Mouse (Mus musculus): ENCODE data around the gene Rce1. TPM values are rescaled to one million over a fixed set of nuclear protein-coding genes. Genes with fewer than 3 reads are reported as not detected.
"Not testable (repeated sequence)": the region's sequence is repeated elsewhere in the genome, so short reads cannot be mapped to it uniquely, and the experiment has no call there.

Rce1 gene
- polyA plus RNA-seq, 1 experiment from 2014 or later, result 50.9 TPM

DNA sequence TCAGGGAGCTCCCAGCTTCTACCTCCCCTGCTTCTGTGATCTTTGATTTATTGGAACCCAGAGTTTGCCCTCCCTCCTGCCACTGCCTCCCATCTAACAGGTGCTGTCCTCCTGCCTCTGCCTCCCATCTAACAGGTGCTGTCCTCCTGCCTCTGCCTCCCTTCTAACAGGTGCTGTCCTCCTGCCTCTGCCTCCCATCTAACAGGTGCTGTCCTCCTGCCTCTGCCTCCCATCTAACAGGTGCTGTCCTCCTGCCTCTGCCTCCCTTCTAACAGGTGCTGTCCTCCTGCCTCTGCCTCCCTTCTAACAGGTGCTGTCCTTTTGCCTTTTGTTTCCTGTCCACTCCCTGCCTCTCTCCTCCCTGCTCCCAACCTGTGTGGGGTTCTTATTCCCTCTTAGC lies 38.7 kb downstream of the Rce1 start:
- ATAC-seq; H3K9ac ChIP-seq; H3K9me3 ChIP-seq (replicated peaks); H3K4me2 ChIP-seq; H3K27me3 ChIP-seq; H3K36me3 ChIP-seq (ENCODE audit: poor library complexity, severe bottlenecking); H3K4me1 ChIP-seq; H3K4me3 ChIP-seq; H3K27ac ChIP-seq: not testable (repeated sequence)

DNA sequence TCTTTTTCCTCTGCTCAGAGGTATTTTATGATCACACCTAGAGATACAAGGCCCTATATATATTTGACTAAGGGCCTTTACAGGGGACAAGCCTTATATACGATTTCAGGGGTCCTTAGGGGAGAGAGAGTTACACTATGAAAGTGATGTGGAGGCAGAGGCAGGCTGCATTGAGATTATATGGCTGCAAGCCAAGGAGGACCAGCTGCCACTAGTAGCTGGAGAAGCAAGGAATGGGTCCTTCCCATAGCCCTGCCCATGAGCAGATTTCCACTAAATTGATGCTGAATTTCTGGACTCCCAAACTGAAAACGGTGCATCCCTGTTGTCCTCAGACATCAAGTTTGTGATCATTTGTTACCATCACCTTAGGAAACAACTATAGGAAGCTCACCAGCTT lies 41.6 kb downstream of the Rce1 start:
- Histone ChIP-seq H3K4me3 (no peak overlapping the region), H3K27ac (no peak overlapping the region), H3K36me3 (ENCODE audit: poor library complexity, severe bottlenecking) (no peaks in the 10 kb centered on the region), H3K9ac (no peak overlapping the region), H3K4me2 (no peak overlapping the region), H3K27me3 (no peaks in the 10 kb centered on the region; the same call in 1 of the 2 replicates), H3K4me1 (no peaks in the 10 kb centered on the region), H3K9me3 (replicated peaks) (no peaks in the 10 kb centered on the region)
- WGBS, result 75% methylated on average over 2 of the region's 2 CpGs
- no peak for ATAC-seq

GRCm38 (mm10) chr19:4579296-4579695 lies 46.1 kb downstream of the Rce1 start:
- no peak overlapping the region for H3K9ac ChIP-seq
- H3K36me3 ChIP-seq (ENCODE audit: poor library complexity, severe bottlenecking), result no peaks in the 10 kb centered on the region
- H3K27me3 ChIP-seq, result no peaks in the 10 kb centered on the region
- H3K4me2 ChIP-seq, result no peak overlapping the region
- no peaks in the 10 kb centered on the region for H3K4me1 ChIP-seq
- 90% methylated on average over 5 of the region's 5 CpGs for WGBS
- H3K9me3 ChIP-seq (replicated peaks), result no peaks in the 10 kb centered on the region
- ATAC-seq, result no peak
- H3K4me3 ChIP-seq, result no peak overlapping the region
- H3K27ac ChIP-seq, result no peak overlapping the region

- Histone ChIP-seq H3K9ac (no peak overlapping the region), H3K4me2 (no peak overlapping the region), H3K9me3 (replicated peaks) (no peaks in the 10 kb centered on the region), H3K36me3 (ENCODE audit: poor library complexity, severe bottlenecking) (no peaks in the 10 kb centered on the region), H3K4me1 (no peaks in the 10 kb centered on the region), H3K27ac (no peak overlapping the region), H3K4me3 (no peak overlapping the region), H3K27me3 (no peaks in the 10 kb centered on the region)
- ATAC-seq, result no peak
- WGBS, result 84% methylated on average over 2 of the region's 2 CpGs
Measured at GRCm38 (mm10) chr19:4578799-4579198, 46.6 kb downstream of the Rce1 start.

DNA sequence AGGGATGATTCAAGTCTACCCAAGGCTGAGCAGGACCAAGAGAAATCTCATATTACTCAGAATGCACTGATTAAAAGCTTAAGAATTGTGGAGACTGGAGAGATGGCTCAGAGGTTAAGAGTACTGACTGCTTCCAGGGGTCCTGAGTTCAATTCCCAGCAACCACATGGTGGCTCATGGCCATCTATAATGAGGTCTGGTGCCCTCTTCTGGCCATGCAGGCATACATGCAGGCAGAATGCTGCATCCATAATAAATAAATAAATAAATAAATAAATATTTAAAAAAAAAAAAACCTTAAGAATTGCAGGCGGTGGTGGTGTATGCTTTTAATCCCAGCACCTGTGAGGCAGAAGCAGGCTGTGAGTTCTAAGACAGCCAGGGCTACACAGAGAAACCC lies 52.2 kb downstream of the Rce1 start:
- Histone ChIP-seq H3K4me3 (no peak overlapping the region), H3K9ac (no peak overlapping the region), H3K4me1 (peaks cover 20% of the 10 kb centered on the region), H3K27ac (no peak overlapping the region), H3K27me3 (no peaks in the 10 kb centered on the region), H3K9me3 (replicated peaks) (no peaks in the 10 kb centered on the region), H3K4me2 (no peak overlapping the region), H3K36me3 (ENCODE audit: poor library complexity, severe bottlenecking) (no peaks in the 10 kb centered on the region)
- 96% methylated on average over 1 of the region's 1 CpGs for WGBS
- no peak for ATAC-seq

Small RNA genes within 50 kb of the gene (microRNA-seq; reads per million reads assigned to microRNA genes)
- gene Mir6986, result not detected

Other genes with a start within 250 kb of the Rce1 start
- gene Kdm2a, start 227.4 kb downstream of the Rce1 start, polyA plus RNA-seq (2015; fragmentation: Nextera tagmentation; extraction: Ambion mirVana), result 38.8 and 43.9 TPM in 2 replicates
- gene Rhod, start 186.2 kb downstream of the Rce1 start, polyA plus RNA-seq (2015; fragmentation: Nextera tagmentation; extraction: Ambion mirVana), result 5.5 and 6.6 TPM in 2 replicates
- 1.0 and 1.3 TPM in 2 replicates for gene Syt12, start 148.2 kb downstream of the Rce1 start, polyA plus RNA-seq (2015; fragmentation: Nextera tagmentation; extraction: Ambion mirVana)
- not detected in 2 replicates for gene 2010003K11Rik, start 127.1 kb downstream of the Rce1 start, polyA plus RNA-seq (2015; fragmentation: Nextera tagmentation; extraction: Ambion mirVana)
- gene Pcx, start 115.2 kb downstream of the Rce1 start, polyA plus RNA-seq (2015; fragmentation: Nextera tagmentation; extraction: Ambion mirVana), result 15.9 and 17.3 TPM in 2 replicates
- 7.5 and 7.9 TPM in 2 replicates for gene Lrfn4, start 10.0 kb downstream of the Rce1 start, polyA plus RNA-seq (2015; fragmentation: Nextera tagmentation; extraction: Ambion mirVana)
- 4.1 and 5.8 TPM in 2 replicates for gene Gm960, start 73.0 kb upstream of the Rce1 start, polyA plus RNA-seq (2015; fragmentation: Nextera tagmentation; extraction: Ambion mirVana)
- 18.1 and 20.8 TPM in 2 replicates for gene Sptbn2, start 85.5 kb upstream of the Rce1 start, polyA plus RNA-seq (2015; fragmentation: Nextera tagmentation; extraction: Ambion mirVana)
- gene Rbm4b, start 130.9 kb upstream of the Rce1 start, polyA plus RNA-seq (2015; fragmentation: Nextera tagmentation; extraction: Ambion mirVana), result 188 and 192 TPM in 2 replicates
- 103 TPM in 2 replicates for gene Rbm4, start 168.3 kb upstream of the Rce1 start, polyA plus RNA-seq (2015; fragmentation: Nextera tagmentation; extraction: Ambion mirVana)
- gene Gm21992, start 186.0 kb upstream of the Rce1 start, polyA plus RNA-seq (2015; fragmentation: Nextera tagmentation; extraction: Ambion mirVana), result 43.0 and 47.4 TPM in 2 replicates
- 88.3 and 95.3 TPM in 2 replicates for gene Rbm14, start 186.0 kb upstream of the Rce1 start, polyA plus RNA-seq (2015; fragmentation: Nextera tagmentation; extraction: Ambion mirVana)
- gene Ccs, start 213.7 kb upstream of the Rce1 start, polyA plus RNA-seq (2015; fragmentation: Nextera tagmentation; extraction: Ambion mirVana), result 42.0 and 47.0 TPM in 2 replicates
- gene Ccdc87, start 213.7 kb upstream of the Rce1 start, polyA plus RNA-seq (2015; fragmentation: Nextera tagmentation; extraction: Ambion mirVana), result 0.23 and 0.39 TPM in 2 replicates
- 31.3 and 34.5 TPM in 2 replicates for gene Ctsf, start 229.5 kb upstream of the Rce1 start, polyA plus RNA-seq (2015; fragmentation: Nextera tagmentation; extraction: Ambion mirVana)

Data from forebrain, embryonic 13.5 days (tissue).